Mouse (Mus musculus) gastrocnemius, adult 8-10 months (tissue): ENCODE results near the gene Phkb. TPM values are rescaled to one million over a fixed set of nuclear protein-coding genes. Genes with fewer than 3 reads are reported as not detected.
A peak's percentile ranks its signal among the peaks of the same experiment; 100 is the strongest.

Experiments used
- DNase-seq, 2 experiments: peaks; one replicate each; pipeline ENCODE4 v3.0.0; 2022; ENCODE audit warnings: low spot score in 2 of 2
- total RNA-seq, 4 experiments: library from RNA; stranded (reverse); gene quantifications; 2 replicates each; pipeline ENCODE4 v1.2.4; 2022

Phkb gene
- total RNA-seq, 4 experiments from 2014 or later, result 387 to 471 (median 411) TPM

- no peak for DNase-seq
Observed at GRCm38 (mm10) chr8:85937343-85937742, 96.6 kb downstream of the Phkb start.

- no peak for DNase-seq
Observed at GRCm38 (mm10) chr8:85944820-85945219, 104.1 kb downstream of the Phkb start.

GRCm38 (mm10) chr8:85958391-85958790 lies 117.6 kb downstream of the Phkb start:
- no peak for DNase-seq

- no peak for DNase-seq
Observed at GRCm38 (mm10) chr8:85959880-85960279, 119.1 kb downstream of the Phkb start.

GRCm38 (mm10) chr8:85977588-85978077 lies 136.9 kb downstream of the Phkb start:
- DNase-seq, result no peak

- DNase-seq, result no peak
Observed at GRCm38 (mm10) chr8:85992911-85993310, 152.2 kb downstream of the Phkb start.

- DNase-seq, result no peak
Observed at GRCm38 (mm10) chr8:85993661-85994060, 152.9 kb downstream of the Phkb start.

- DNase-seq, result no peak
Observed at GRCm38 (mm10) chr8:85995971-85996370, 155.2 kb downstream of the Phkb start.

- DNase-seq, result no peak
Observed at GRCm38 (mm10) chr8:86006485-86006884, 165.7 kb downstream of the Phkb start.

GRCm38 (mm10) chr8:86016806-86017205 lies 176.0 kb downstream of the Phkb start:
- DNase-seq, result no peak

- DNase-seq, result no peak
Observed at GRCm38 (mm10) chr8:86028646-86029312, 188.0 kb downstream of the Phkb start.

GRCm38 (mm10) chr8:86029451-86029850 lies 188.7 kb downstream of the Phkb start:
- no peak for DNase-seq

GRCm38 (mm10) chr8:86034662-86035365 lies 194.1 kb downstream of the Phkb start:
- DNase-seq, result peak in 1 of 2 experiments; percentile 51

GRCm38 (mm10) chr8:86035371-86035770 lies 194.6 kb downstream of the Phkb start:
- DNase-seq, result peak in 1 of 2 experiments; percentile 23

GRCm38 (mm10) chr8:86038462-86038861 lies 197.7 kb downstream of the Phkb start:
- no peak for DNase-seq

- no peak for DNase-seq
Observed at GRCm38 (mm10) chr8:86042049-86042448, 201.3 kb downstream of the Phkb start.

GRCm38 (mm10) chr8:86050882-86051281 lies 210.1 kb downstream of the Phkb start:
- DNase-seq, result no peak

- DNase-seq, result no peak
Observed at GRCm38 (mm10) chr8:86052003-86052402, 211.2 kb downstream of the Phkb start.

GRCm38 (mm10) chr8:86058618-86059017 lies 217.9 kb downstream of the Phkb start:
- no peak for DNase-seq

GRCm38 (mm10) chr8:86059130-86059529 lies 218.4 kb downstream of the Phkb start:
- DNase-seq, result no peak

- DNase-seq, result no peak
Observed at GRCm38 (mm10) chr8:86063411-86063810, 222.7 kb downstream of the Phkb start.

GRCm38 (mm10) chr8:86079433-86079832 lies 238.7 kb downstream of the Phkb start:
- no peak for DNase-seq

- peak in 1 of 2 experiments; percentile 23 for DNase-seq
Observed at GRCm38 (mm10) chr8:86083346-86083745, 242.6 kb downstream of the Phkb start.
